Mouse (Mus musculus) ovary, postnatal 36 days (tissue): Measurements from ENCODE around the gene Brd7.
A peak's percentile ranks its signal among the peaks of the same experiment; 100 is the strongest.

Experiments used
- DNase-seq: peaks from one replicate; pipeline ENCODE4 v3.0.0; 2022; ENCODE audit warnings: low spot score, mixed read lengths

Gene Brd7

DNA sequence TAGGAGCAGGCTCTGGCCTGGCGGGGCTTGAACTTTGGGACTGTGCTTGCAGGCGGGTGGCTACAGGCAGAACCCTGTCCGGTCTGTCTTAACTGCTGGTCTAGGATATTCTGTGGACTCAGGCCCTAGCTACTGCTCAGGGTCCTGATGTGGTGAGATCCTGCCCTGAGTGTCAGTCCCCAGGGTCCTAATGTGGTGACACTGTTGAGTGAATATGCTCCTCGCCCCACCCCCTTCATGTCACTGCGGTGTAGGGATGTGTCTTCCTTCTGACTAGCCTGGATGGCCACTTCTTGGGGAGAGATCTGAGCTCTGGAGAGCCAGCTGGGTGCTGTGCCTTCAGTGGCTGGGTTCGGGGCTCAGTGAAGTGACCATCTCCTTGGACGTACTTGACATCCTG lies 52.1 kb downstream of the Brd7 start:
- DNase-seq, result no peak

DNA sequence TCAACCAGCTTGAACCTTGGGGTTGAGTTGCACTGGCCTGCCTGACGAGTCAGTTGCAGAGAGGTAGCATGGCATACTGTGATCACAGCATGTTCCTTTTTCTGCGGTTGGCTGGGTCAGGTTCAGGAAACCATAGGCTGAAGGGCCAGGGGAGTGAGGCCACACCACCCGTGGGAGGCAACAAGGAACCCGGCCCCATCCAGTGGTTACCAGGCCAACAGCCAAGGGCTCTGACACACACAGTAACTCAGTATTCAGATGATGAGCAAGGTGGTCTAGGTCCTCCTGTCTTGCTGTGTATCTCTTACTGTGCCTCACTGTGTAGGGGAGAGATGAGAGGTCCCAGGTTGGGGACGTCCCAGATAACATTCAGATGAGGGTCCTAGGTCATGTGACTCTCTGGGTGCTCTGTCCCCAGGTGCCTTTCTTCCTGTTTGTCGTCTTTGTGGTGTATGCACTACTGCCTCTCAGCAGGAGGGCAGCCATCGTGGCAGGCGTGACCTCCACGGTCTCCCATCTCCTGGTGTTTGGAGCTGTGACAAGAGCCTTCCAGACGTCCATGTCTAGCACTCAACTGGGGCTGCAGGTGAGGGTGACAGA lies 52.6 kb downstream of the Brd7 start:
- DNase-seq, result no peak

DNA sequence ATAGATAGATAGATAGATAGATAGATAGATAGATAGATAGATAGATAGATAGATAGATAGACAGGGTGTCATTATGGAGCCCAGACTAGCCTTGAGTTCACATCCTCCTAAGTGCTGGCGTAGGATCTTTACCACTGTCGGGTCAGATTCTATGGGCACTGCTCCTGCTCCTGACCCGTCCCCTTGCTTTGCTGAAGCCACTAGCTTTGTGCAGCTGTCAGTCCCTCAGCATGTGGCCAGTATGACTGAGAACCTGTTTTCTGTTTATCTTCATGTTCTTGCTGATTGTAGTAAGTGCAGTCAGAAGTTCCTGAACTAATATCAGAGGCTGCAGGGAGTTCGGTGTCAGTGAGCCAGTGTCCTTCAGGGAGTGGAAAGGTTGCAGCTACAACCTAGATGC lies 54.3 kb downstream of the Brd7 start:
- DNase-seq, result no peak

GRCm38 (mm10) chr8:88306511-88306910 lies 55.5 kb downstream of the Brd7 start:
- no peak for DNase-seq

DNA sequence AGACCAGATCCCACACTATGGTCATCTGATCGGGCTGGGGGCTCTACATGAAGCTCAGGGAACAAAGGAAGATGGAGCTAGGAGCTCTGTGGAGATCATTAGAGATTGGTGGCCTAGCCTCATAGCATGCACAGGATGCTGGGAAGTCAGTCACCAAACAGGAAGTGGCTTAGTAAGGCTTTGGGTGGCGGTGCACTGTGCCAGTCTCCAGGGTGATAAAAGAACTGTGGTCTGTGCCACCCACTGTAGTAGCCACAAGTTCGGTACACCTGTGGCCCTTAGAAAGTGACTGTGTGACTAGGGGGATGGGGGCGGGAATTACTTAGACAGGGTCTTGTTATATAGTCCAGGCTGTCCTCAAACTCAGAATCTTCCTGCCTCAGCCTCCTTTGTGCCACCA lies 56.2 kb downstream of the Brd7 start:
- no peak for DNase-seq

DNA sequence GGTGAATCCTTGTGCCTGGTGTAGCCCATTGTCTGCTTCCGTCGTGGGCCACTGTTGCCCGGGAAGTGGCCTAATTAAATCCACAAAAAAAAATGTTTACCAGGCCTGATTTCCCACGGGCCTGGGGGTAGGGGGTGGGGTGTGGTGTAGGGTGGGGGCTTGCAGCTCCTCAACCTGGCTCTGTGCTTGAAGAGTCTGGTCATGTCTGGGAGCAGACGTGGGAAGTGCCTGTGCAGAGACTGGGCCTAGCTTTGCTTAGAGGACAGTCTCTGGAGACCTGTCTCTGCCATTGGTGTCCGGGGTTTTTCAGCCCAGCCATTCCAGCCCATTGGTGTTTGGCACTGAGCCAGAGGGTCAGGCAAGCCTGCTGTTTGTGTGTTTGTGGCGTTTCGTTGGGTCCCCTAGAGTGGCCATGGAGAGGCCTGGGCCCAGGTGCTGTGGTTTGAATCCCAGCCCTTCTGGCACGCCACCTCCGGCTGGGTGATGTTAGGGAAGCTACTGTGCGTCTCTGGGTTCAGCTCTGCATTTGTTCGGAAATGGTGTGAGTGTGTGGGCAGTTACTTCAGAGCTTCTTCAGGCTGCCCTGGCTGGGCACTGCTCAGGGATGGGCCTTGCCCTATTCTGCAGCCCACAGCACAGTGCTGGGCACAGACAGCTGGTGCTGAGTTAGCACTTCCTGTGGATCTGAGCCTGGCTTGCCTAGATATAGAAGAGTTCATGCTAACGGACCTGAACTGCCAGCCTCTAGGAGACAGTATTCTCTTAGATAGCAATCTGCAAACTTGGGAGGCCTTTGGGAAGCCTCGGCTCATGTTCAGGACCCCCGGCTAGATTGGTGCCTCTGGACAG lies 60.2 kb downstream of the Brd7 start:
- DNase-seq, result no peak

- DNase-seq, result no peak
These were observed 61.9 kb downstream of the Brd7 start for GRCm38 (mm10) chr8:88299907-88300603.

DNA sequence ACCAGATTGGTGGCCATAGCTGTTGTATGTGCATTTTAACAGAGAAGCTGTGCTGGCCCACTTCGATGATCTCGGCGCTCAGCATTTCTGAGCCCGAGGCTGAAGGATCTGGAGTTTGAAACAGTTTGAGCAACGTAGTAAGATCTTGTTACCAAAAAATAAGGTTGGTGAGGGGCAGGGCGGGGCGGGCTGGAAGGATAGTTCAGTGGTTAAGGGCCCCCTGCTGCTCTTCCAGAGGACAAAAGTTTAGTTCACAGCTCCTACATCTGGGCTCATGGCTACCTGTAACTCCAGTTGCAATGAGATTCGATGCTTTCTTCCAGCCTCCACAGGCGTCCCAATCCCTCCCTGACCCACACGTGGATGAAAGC lies 63.3 kb downstream of the Brd7 start:
- no peak for DNase-seq

DNA sequence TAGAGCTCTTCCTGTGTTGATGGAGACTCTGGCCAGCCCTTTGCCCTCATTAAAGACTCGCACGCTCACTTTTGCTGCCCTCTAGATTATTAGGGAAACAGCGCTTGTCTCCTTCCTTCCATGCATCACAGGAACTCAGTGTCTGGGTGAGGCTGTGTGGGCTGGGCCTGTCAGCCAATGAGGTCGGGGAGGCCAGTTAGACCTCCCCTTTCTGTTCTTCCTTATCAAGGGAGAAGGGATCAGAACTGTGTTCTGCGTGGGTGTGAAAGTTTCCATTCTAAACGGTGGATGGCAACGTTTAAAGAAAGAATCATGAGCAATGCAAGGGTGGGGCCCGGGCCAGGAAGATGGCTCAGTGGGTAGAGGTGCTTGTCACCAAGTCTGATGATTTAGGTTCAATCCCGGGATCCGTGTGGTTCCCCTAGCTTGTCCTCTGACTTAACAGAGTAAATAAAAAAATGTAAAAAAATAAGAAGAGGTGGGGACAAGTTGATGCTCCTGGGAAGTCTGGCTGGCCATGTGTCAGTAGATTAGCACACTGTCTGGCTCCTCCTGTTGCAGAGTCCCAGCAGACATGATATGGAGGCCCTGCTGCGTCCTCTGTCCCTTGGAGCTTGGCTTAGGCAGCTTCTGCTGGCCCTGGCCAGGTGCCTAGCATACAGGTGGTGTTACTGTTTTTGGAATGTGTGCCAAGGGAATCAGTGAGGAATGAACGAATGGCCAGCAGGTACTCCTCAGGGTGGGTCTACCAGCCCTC lies 63.8 kb downstream of the Brd7 start:
- DNase-seq, result peak; percentile 36

GRCm38 (mm10) chr8:88294977-88295376 lies 67.0 kb downstream of the Brd7 start:
- no peak for DNase-seq

DNA sequence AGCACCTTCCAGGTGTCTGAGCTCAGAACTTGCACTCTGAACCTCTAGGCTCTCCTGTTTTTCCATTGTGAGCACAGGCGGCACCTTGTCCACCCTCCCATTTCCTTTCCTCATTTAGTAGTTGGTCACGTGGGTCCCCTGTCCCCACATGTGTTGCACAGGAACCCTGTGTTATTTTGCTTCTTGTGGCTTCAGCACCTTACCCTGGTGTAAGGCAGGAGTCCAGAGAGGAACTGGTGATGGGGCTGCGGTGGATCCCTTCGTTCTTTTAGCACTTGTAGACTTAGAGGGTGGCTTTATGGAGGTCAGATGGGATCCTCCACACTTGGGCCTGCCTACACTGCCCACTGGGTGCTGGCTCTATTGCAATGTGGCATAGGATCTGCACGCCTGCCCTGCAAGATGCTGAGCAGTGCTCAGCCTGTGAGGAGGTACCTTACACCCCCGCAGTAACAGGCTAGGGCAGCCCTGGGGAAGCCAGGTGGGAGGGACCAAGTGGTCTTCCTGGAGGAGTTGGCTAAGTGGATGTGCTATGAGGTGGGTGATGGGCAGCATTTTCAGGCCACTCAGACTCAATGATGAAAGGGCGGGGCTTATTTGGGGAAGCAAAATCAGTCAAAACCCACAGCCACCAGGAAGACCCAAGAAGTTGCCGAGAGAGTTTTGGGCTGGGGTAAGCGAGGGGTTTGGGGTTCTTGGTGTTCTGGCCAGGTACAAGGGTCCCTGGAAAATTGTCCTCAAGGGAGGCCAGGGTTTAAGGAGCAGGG lies 68.2 kb downstream of the Brd7 start:
- no peak for DNase-seq

DNA sequence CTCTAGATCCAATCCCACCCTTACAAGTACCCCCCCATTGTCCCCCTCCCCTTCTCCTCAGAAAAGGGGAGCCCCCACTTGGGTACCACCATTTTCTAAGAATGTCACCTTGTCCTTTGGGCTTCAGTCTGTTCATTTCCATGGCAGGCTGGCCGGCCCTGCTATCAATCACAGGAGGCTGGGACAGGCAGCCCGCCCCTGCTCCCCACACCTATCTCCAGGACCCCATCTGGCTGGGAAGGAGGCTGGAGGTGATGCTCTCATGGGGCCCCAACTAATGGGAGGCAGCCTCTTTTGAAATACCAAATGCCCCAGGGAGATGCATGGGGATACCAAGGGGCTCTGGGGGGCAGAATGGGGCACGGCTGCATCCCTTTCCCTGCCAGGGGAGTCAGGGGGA lies 69.1 kb downstream of the Brd7 start:
- no peak for DNase-seq

DNA sequence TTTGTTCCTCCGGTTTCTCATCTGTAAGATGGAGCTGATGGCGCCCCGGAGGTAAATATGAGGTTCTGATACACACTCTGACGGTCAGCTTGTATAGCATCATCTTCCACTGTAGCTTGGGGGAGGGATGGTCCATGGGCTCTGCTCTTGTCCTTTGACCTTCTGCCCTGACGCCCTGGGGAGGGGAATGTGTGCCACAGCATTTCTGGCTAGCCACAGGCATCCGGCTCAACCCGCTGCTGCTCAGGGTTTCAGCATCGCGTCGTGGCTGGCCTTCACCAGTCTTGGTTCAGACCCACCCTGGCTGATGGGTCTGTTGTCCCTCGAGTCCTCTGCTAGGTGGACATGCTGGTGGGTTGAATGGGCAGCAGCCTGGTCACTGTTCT lies 70.7 kb downstream of the Brd7 start:
- no peak for DNase-seq

- DNase-seq, result no peak
These were observed 71.4 kb downstream of the Brd7 start for GRCm38 (mm10) chr8:88290326-88291304.

- no peak for DNase-seq
These were observed 72.1 kb downstream of the Brd7 start for GRCm38 (mm10) chr8:88289901-88290300.

GRCm38 (mm10) chr8:88288622-88289242 lies 73.3 kb downstream of the Brd7 start:
- no peak for DNase-seq

DNA sequence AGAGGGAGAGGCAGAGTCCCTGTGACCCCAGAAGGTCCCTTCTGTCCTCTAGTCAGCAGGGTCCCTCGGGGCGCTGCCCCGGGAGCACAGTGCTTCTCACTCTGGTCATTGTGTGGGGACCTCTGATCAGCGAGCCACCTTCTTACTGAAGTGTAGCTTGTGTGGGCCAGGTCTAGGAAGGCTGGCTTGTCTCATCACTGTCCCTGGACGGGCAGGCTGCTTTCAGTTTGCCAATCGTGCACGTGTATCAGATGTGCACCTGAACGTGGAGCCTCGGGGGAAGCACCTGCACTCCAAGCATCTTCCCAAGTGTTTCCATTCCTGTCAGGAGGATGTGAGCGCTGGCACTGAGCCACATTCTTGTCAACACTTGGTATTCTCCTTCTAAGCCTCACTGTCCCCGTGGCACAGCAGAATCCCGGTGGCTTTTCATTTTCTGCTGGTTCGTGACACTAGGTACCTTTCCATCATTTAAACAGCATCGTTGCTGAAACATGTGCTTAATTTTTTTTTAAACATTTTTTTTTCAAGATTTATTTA lies 75.5 kb downstream of the Brd7 start:
- DNase-seq, result no peak

- DNase-seq, result no peak
These were observed 76.3 kb downstream of the Brd7 start for GRCm38 (mm10) chr8:88285469-88286356.

- DNase-seq, result no peak
These were observed 77.3 kb downstream of the Brd7 start for GRCm38 (mm10) chr8:88284738-88285137.
